Mouse (Mus musculus) heart, embryonic 10.5 days (tissue): ENCODE data around the gene Pcif1. TPM values are rescaled to one million over a fixed set of nuclear protein-coding genes. Genes with fewer than 3 reads are reported as not detected.

Source experiments
- DNase-seq: peaks from one replicate; pipeline ENCODE4 v3.0.0-alpha.2; 2017; ENCODE audit warnings: low spot score
- H3K27ac ChIP-seq: fragments of 300-500 bp; sonication (generic); 2 replicates; pipeline ENCODE4 v1.5.1; 2016; ENCODE audit warnings: mild to moderate bottlenecking
- H3K27me3 ChIP-seq: fragments of 300-500 bp; sonication (generic); 2 replicates; pipeline ENCODE4 v1.6.1; 2016; ENCODE audit warnings: mild to moderate bottlenecking; ENCODE audit not compliant: poor library complexity, insufficient read depth, severe bottlenecking
- H3K36me3 ChIP-seq: fragments of 300-500 bp; sonication (generic); 2 replicates; pipeline ENCODE4 v1.6.1; 2016; ENCODE audit warnings: mild to moderate bottlenecking, moderate library complexity
- H3K4me1 ChIP-seq: fragments of 300-500 bp; sonication (generic); 2 replicates; pipeline ENCODE4 v1.6.1; 2016; ENCODE audit warnings: mild to moderate bottlenecking
- H3K4me3 ChIP-seq: fragments of 300-500 bp; sonication (generic); 2 replicates; pipeline ENCODE4 v1.5.1; 2016; ENCODE audit warnings: mild to moderate bottlenecking, moderate library complexity
- H3K9me3 ChIP-seq: fragments of 300-500 bp; sonication (generic); 2 replicates; pipeline ENCODE4 v1.6.1; 2016; ENCODE audit warnings: mild to moderate bottlenecking, moderate library complexity
- WGBS: fragments of 180-500 bp; shearing (Covaris S2); methylation state at CpG from one replicate; pipeline ENCODE4 v1.1.7; 2016; 5-methylcytosine and 5-hydroxymethylcytosine counted together
- polyA plus RNA-seq: library from polyadenylated mRNA; unstranded; fragments of >200 nt; fragmentation: Nextera tagmentation; extraction: Ambion mirVana; gene quantifications from 2 replicates; pipeline ENCODE4 v1.2.1, GENCODE M21; 2016

The Pcif1 gene
- polyA plus RNA-seq, 1 experiment from 2014 or later: 61.5 TPM

GRCm38 (mm10) chr2:164921984-164922383 lies 42.9 kb downstream of the Pcif1 start:
- WGBS: 63% methylated on average over 6 of the region's 7 CpGs
- H3K4me3 ChIP-seq: no peak overlapping the region
- no peaks in the 10 kb centered on the region for H3K9me3 ChIP-seq
- no peak for DNase-seq
- H3K4me1 ChIP-seq: peaks cover 10% of the 10 kb centered on the region
- H3K27ac ChIP-seq: no peak overlapping the region
- H3K27me3 ChIP-seq: no peaks in the 10 kb centered on the region
- H3K36me3 ChIP-seq: peaks cover 23% of the 10 kb centered on the region; the same call in 1 of the 2 replicates

GRCm38 (mm10) chr2:164923291-164923690 lies 44.2 kb downstream of the Pcif1 start:
- Histone ChIP-seq H3K9me3 (no peaks in the 10 kb centered on the region), H3K36me3 (peaks cover 19% of the 10 kb centered on the region; the same call in 1 of the 2 replicates), H3K4me1 (peaks cover 6% of the 10 kb centered on the region; the same call in 1 of the 2 replicates), H3K4me3 (no peak overlapping the region), H3K27me3 (peaks cover 3% of the 10 kb centered on the region; the same call in 1 of the 2 replicates), H3K27ac (no peak overlapping the region)
- WGBS: 65% methylated on average over 4 of the region's 4 CpGs
- no peak for DNase-seq

GRCm38 (mm10) chr2:164924100-164924857 lies 45.2 kb downstream of the Pcif1 start:
- Histone ChIP-seq H3K27me3 (peaks cover 10% of the 10 kb centered on the region; the same call in 1 of the 2 replicates), H3K9me3 (no peaks in the 10 kb centered on the region), H3K4me1 (peaks cover 6% of the 10 kb centered on the region; the same call in 1 of the 2 replicates), H3K27ac (no peak overlapping the region), H3K4me3 (no peak overlapping the region), H3K36me3 (peaks cover 14% of the 10 kb centered on the region; the same call in 1 of the 2 replicates)
- DNase-seq: peak; percentile 81
- WGBS: 28% methylated on average over 11 of the region's 11 CpGs

- Histone ChIP-seq H3K27ac (no peak overlapping the region), H3K4me3 (no peak overlapping the region), H3K4me1 (no peaks in the 10 kb centered on the region), H3K9me3 (no peaks in the 10 kb centered on the region), H3K36me3 (no peaks in the 10 kb centered on the region), H3K27me3 (peaks cover 63% of the 10 kb centered on the region)
- no peak for DNase-seq
- 64% methylated on average over 11 of the region's 11 CpGs for WGBS
Observed at GRCm38 (mm10) chr2:164930706-164931581, 51.8 kb downstream of the Pcif1 start.

- no peak overlapping the region for H3K27ac ChIP-seq
- H3K36me3 ChIP-seq: no peaks in the 10 kb centered on the region
- no peak overlapping the region for H3K4me3 ChIP-seq
- no peaks in the 10 kb centered on the region for H3K9me3 ChIP-seq
- DNase-seq: no peak
- H3K4me1 ChIP-seq: peaks cover 4% of the 10 kb centered on the region
- H3K27me3 ChIP-seq: peaks cover 83% of the 10 kb centered on the region
- 48% methylated on average over 10 of the region's 10 CpGs for WGBS
Observed at GRCm38 (mm10) chr2:164933534-164933933, 54.4 kb downstream of the Pcif1 start.

GRCm38 (mm10) chr2:164935991-164936390 lies 56.9 kb downstream of the Pcif1 start:
- no peak overlapping the region for H3K4me3 ChIP-seq
- H3K27me3 ChIP-seq: peaks cover 95% of the 10 kb centered on the region
- H3K27ac ChIP-seq: no peak overlapping the region
- H3K36me3 ChIP-seq: no peaks in the 10 kb centered on the region
- DNase-seq: no peak
- peaks cover 24% of the 10 kb centered on the region for H3K4me1 ChIP-seq
- WGBS: 72% methylated on average over 4 of the region's 4 CpGs
- no peaks in the 10 kb centered on the region for H3K9me3 ChIP-seq

GRCm38 (mm10) chr2:164938146-164939091 lies 59.3 kb downstream of the Pcif1 start:
- WGBS: 5% methylated on average over 39 of the region's 39 CpGs
- H3K4me1 ChIP-seq: peaks cover 35% of the 10 kb centered on the region
- peaks cover 82% of the 10 kb centered on the region for H3K27me3 ChIP-seq
- no peaks in the 10 kb centered on the region for H3K9me3 ChIP-seq
- no peaks in the 10 kb centered on the region for H3K36me3 ChIP-seq
- peak overlapping the region; percentile 56 for H3K4me3 ChIP-seq
- H3K27ac ChIP-seq: 0 out of 2 replicates have a peak overlapping the region, but pooled peaks have one; percentile 11
- DNase-seq: no peak

GRCm38 (mm10) chr2:164939106-164939505 lies 60.0 kb downstream of the Pcif1 start:
- no peaks in the 10 kb centered on the region for H3K9me3 ChIP-seq
- peak overlapping the region; percentile 56 for H3K4me3 ChIP-seq
- H3K4me1 ChIP-seq: peaks cover 35% of the 10 kb centered on the region
- H3K27ac ChIP-seq: 0 out of 2 replicates have a peak overlapping the region, but pooled peaks have one; percentile 11
- 4% methylated on average over 11 of the region's 11 CpGs for WGBS
- H3K27me3 ChIP-seq: peaks cover 75% of the 10 kb centered on the region
- no peaks in the 10 kb centered on the region for H3K36me3 ChIP-seq
- no peak for DNase-seq

GRCm38 (mm10) chr2:164940140-164940830 lies 61.2 kb downstream of the Pcif1 start, which contains the start of gene Mmp9:
Gene Mmp9 (plus strand): TSS chr2:164940780.
- DNase-seq: no peak
- 20% methylated on average over 10 of the region's 10 CpGs for WGBS
- H3K4me1 ChIP-seq: peaks cover 35% of the 10 kb centered on the region
- H3K36me3 ChIP-seq: no peaks in the 10 kb centered on the region
- peaks cover 63% of the 10 kb centered on the region for H3K27me3 ChIP-seq
- H3K4me3 ChIP-seq: no peak within 1 kb of the TSS
- no peak within 1 kb of the TSS for H3K27ac ChIP-seq
- no peaks in the 10 kb centered on the region for H3K9me3 ChIP-seq

GRCm38 (mm10) chr2:164942692-164943290 lies 63.7 kb downstream of the Pcif1 start:
- H3K4me3 ChIP-seq: no peak overlapping the region
- H3K27me3 ChIP-seq: peaks cover 62% of the 10 kb centered on the region
- no peaks in the 10 kb centered on the region for H3K36me3 ChIP-seq
- no peak for DNase-seq
- H3K27ac ChIP-seq: peak overlapping the region; percentile 43; the same call in 1 of the 2 replicates
- H3K4me1 ChIP-seq: peaks cover 37% of the 10 kb centered on the region
- 12% methylated on average over 5 of the region's 5 CpGs for whole genome bisulfite sequencing
- H3K9me3 ChIP-seq: no peaks in the 10 kb centered on the region
